Mouse (Mus musculus): ENCODE results near the gene Myo9a. TPM values are rescaled to one million over a fixed set of nuclear protein-coding genes. Genes with fewer than 3 reads are reported as not detected.
A peak's percentile ranks its signal among the peaks of the same experiment; 100 is the strongest.

Gene Myo9a
- polyA plus RNA-seq (2015; fragmentation: Nextera tagmentation; extraction: Ambion mirVana), result 16.9 and 19.3 TPM in 2 replicates

- under 1% methylated on average over 59 of the region's 59 CpGs for WGBS
- Histone ChIP-seq H3K4me3 (peak within 1 kb of the TSS; percentile 91), H3K36me3 (no peaks in the 10 kb centered on the region), H3K4me2 (peak within 1 kb of the TSS; percentile 77), H3K27me3 (no peaks in the 10 kb centered on the region), H3K27ac (peak within 1 kb of the TSS; percentile 96), H3K9ac (peak within 1 kb of the TSS; percentile 87), H3K4me1 (peaks cover 7% of the 10 kb centered on the region; the same call in 1 of the 2 replicates), H3K9me3 (no peaks in the 10 kb centered on the region)
- peak; percentile 98 for ATAC-seq (ENCODE audit: insufficient number of reproducible peaks, insufficient read depth, low FRiP score, low TSS enrichment, low read depth)
These were observed at the start of gene Myo9a, which contains the start of gene Senp8 for GRCm38 (mm10) chr9:59750267-59751065. Gene Myo9a (plus strand): TSS chr9:59750896. Gene Senp8 (minus strand): TSS chr9:59750710.

- WGBS, result 77% methylated on average over 7 of the region's 7 CpGs
- H3K36me3 ChIP-seq, result no peaks in the 10 kb centered on the region
- ATAC-seq (ENCODE audit: insufficient number of reproducible peaks, insufficient read depth, low FRiP score, low TSS enrichment, low read depth), result no peak
These were observed 49.6 kb upstream of the Myo9a start for GRCm38 (mm10) chr9:59701094-59701493.

GRCm38 (mm10) chr9:59703099-59703498, 47.6 kb upstream of the Myo9a start:
- Histone ChIP-seq H3K27ac (no peak overlapping the region), H3K27me3 (no peaks in the 10 kb centered on the region), H3K9ac (no peak overlapping the region), H3K9me3 (no peaks in the 10 kb centered on the region), H3K4me3 (no peak overlapping the region), H3K36me3 (no peaks in the 10 kb centered on the region), H3K4me1 (no peaks in the 10 kb centered on the region; the same call in 1 of the 2 replicates), H3K4me2 (no peak overlapping the region)
- 57% methylated on average over 6 of the region's 6 CpGs for WGBS
- no peak for ATAC-seq (ENCODE audit: insufficient number of reproducible peaks, insufficient read depth, low FRiP score, low TSS enrichment, low read depth)

More at GRCm38 (mm10) chr9:59701094-59701493, 49.6 kb upstream of the Myo9a start:
- no peak overlapping the region for H3K4me2 ChIP-seq
- H3K27ac ChIP-seq, result no peak overlapping the region
- H3K9me3 ChIP-seq, result no peaks in the 10 kb centered on the region
- H3K27me3 ChIP-seq, result no peaks in the 10 kb centered on the region
- H3K9ac ChIP-seq, result no peak overlapping the region
- H3K4me1 ChIP-seq, result no peaks in the 10 kb centered on the region; the same call in 1 of the 2 replicates
- H3K4me3 ChIP-seq, result no peak overlapping the region

GRCm38 (mm10) chr9:59706850-59707825, 43.6 kb upstream of the Myo9a start:
- WGBS, result 63% methylated on average over 10 of the region's 10 CpGs
- H3K4me3 ChIP-seq, result no peak overlapping the region
- ATAC-seq (ENCODE audit: insufficient number of reproducible peaks, insufficient read depth, low FRiP score, low TSS enrichment, low read depth), result no peak

GRCm38 (mm10) chr9:59709225-59709624, 41.5 kb upstream of the Myo9a start:
- ATAC-seq (ENCODE audit: insufficient number of reproducible peaks, insufficient read depth, low FRiP score, low TSS enrichment, low read depth), result no peak
- Histone ChIP-seq H3K36me3 (no peaks in the 10 kb centered on the region), H3K4me2 (no peak overlapping the region), H3K27me3 (no peaks in the 10 kb centered on the region), H3K9me3 (no peaks in the 10 kb centered on the region), H3K4me3 (no peak overlapping the region), H3K9ac (no peak overlapping the region), H3K27ac (no peak overlapping the region), H3K4me1 (0 out of 2 replicates have a peak, but pooled peaks cover 4% of the 10 kb centered on the region)
- 81% methylated on average over 3 of the region's 3 CpGs for WGBS

More at GRCm38 (mm10) chr9:59706850-59707825, 43.6 kb upstream of the Myo9a start:
- Histone ChIP-seq H3K27me3 (no peaks in the 10 kb centered on the region), H3K4me1 (peaks cover 4% of the 10 kb centered on the region; the same call in 1 of the 2 replicates), H3K9ac (no peak overlapping the region), H3K36me3 (no peaks in the 10 kb centered on the region), H3K9me3 (no peaks in the 10 kb centered on the region), H3K4me2 (no peak overlapping the region), H3K27ac (no peak overlapping the region)

GRCm38 (mm10) chr9:59716275-59716898, 34.3 kb upstream of the Myo9a start:
- Histone ChIP-seq H3K4me3 (no peak overlapping the region), H3K36me3 (no peaks in the 10 kb centered on the region), H3K9me3 (no peaks in the 10 kb centered on the region), H3K27me3 (no peaks in the 10 kb centered on the region), H3K4me2 (no peak overlapping the region), H3K27ac (no peak overlapping the region), H3K9ac (no peak overlapping the region), H3K4me1 (no peaks in the 10 kb centered on the region)
- no peak for ATAC-seq (ENCODE audit: insufficient number of reproducible peaks, insufficient read depth, low FRiP score, low TSS enrichment, low read depth)
- 75% methylated on average over 7 of the region's 7 CpGs for WGBS

- peaks cover 4% of the 10 kb centered on the region for H3K4me1 ChIP-seq
- H3K9ac ChIP-seq, result no peak overlapping the region
- H3K4me3 ChIP-seq, result no peak overlapping the region
- no peak overlapping the region for H3K4me2 ChIP-seq
- H3K27me3 ChIP-seq, result no peaks in the 10 kb centered on the region
- no peak overlapping the region for H3K27ac ChIP-seq
- no peak for ATAC-seq (ENCODE audit: insufficient number of reproducible peaks, insufficient read depth, low FRiP score, low TSS enrichment, low read depth)
- H3K36me3 ChIP-seq, result no peaks in the 10 kb centered on the region
- WGBS, result 90% methylated on average over 4 of the region's 4 CpGs
- H3K9me3 ChIP-seq, result no peaks in the 10 kb centered on the region
These were observed 32.5 kb upstream of the Myo9a start for GRCm38 (mm10) chr9:59718237-59718636.

- Histone ChIP-seq H3K4me3 (no peak overlapping the region), H3K27me3 (no peaks in the 10 kb centered on the region), H3K27ac (no peak overlapping the region), H3K9ac (no peak overlapping the region), H3K36me3 (no peaks in the 10 kb centered on the region), H3K9me3 (no peaks in the 10 kb centered on the region), H3K4me1 (peaks cover 17% of the 10 kb centered on the region), H3K4me2 (no peak overlapping the region)
- 82% methylated on average over 5 of the region's 5 CpGs for WGBS
- no peak for ATAC-seq (ENCODE audit: insufficient number of reproducible peaks, insufficient read depth, low FRiP score, low TSS enrichment, low read depth)
These were observed 29.6 kb upstream of the Myo9a start for GRCm38 (mm10) chr9:59721144-59721543.

- Histone ChIP-seq H3K9me3 (no peaks in the 10 kb centered on the region), H3K4me1 (peaks cover 17% of the 10 kb centered on the region), H3K4me3 (no peak overlapping the region), H3K36me3 (no peaks in the 10 kb centered on the region), H3K27me3 (no peaks in the 10 kb centered on the region), H3K4me2 (peak overlapping the region; percentile 47), H3K9ac (0 out of 2 replicates have a peak overlapping the region, but pooled peaks have one; percentile 17), H3K27ac (peak overlapping the region; percentile 84)
- 19% methylated on average over 10 of the region's 10 CpGs for WGBS
- peak; percentile 29; the same call in 1 of the 2 replicates for ATAC-seq (ENCODE audit: insufficient number of reproducible peaks, insufficient read depth, low FRiP score, low TSS enrichment, low read depth)
These were observed 27.5 kb upstream of the Myo9a start for GRCm38 (mm10) chr9:59723096-59723657.

- ATAC-seq (ENCODE audit: insufficient number of reproducible peaks, insufficient read depth, low FRiP score, low TSS enrichment, low read depth), result peak; percentile 74; the same call in 1 of the 2 replicates
- Histone ChIP-seq H3K27me3 (no peaks in the 10 kb centered on the region), H3K36me3 (no peaks in the 10 kb centered on the region), H3K9me3 (no peaks in the 10 kb centered on the region), H3K4me3 (no peak overlapping the region), H3K4me1 (peaks cover 17% of the 10 kb centered on the region), H3K9ac (no peak overlapping the region), H3K4me2 (peak overlapping the region; percentile 47), H3K27ac (peak overlapping the region; percentile 84)
- 38% methylated on average over 8 of the region's 8 CpGs for WGBS
These were observed 26.8 kb upstream of the Myo9a start for GRCm38 (mm10) chr9:59723791-59724442.
